Mouse (Mus musculus): ENCODE data around the gene Pcdh18. TPM values are rescaled to one million over a fixed set of nuclear protein-coding genes. Genes with fewer than 3 reads are reported as not detected.

Pcdh18 gene
- polyA plus RNA-seq, 1 experiment from 2014 or later = not detected

GRCm38 (mm10) chr3:49738531-49738930, 18.6 kb downstream of the Pcdh18 start:
- Histone ChIP-seq H3K4me3 (ENCODE audit: inconsistent target) (no peak overlapping the region), H3K27ac (no peak overlapping the region), H3K79me2 (ENCODE audit: inconsistent target) (no peaks in the 10 kb centered on the region), H3K36me3 (ENCODE audit: inconsistent target) (no peaks in the 10 kb centered on the region)

- Histone ChIP-seq H3K36me3 (ENCODE audit: inconsistent target) (no peaks in the 10 kb centered on the region), H3K79me2 (ENCODE audit: inconsistent target) (no peaks in the 10 kb centered on the region), H3K27ac (no peak overlapping the region), H3K4me3 (ENCODE audit: inconsistent target) (no peak overlapping the region)
- WGBS (ENCODE audit: missing documents) = 73% methylated on average over 2 of the region's 2 CpGs
These were observed 50.6 kb downstream of the Pcdh18 start for GRCm38 (mm10) chr3:49706503-49706902.

GRCm38 (mm10) chr3:49699951-49700350, 57.2 kb downstream of the Pcdh18 start:
- H3K36me3 ChIP-seq (ENCODE audit: inconsistent target) = no peaks in the 10 kb centered on the region
- no peak overlapping the region for H3K4me3 ChIP-seq (ENCODE audit: inconsistent target)
- no peak overlapping the region for H3K27ac ChIP-seq
- H3K79me2 ChIP-seq (ENCODE audit: inconsistent target) = no peaks in the 10 kb centered on the region
- WGBS (ENCODE audit: missing documents) = 40% methylated on average over 2 of the region's 2 CpGs
